Mouse (Mus musculus): ENCODE measurements around the gene Ccpg1.

DNA sequence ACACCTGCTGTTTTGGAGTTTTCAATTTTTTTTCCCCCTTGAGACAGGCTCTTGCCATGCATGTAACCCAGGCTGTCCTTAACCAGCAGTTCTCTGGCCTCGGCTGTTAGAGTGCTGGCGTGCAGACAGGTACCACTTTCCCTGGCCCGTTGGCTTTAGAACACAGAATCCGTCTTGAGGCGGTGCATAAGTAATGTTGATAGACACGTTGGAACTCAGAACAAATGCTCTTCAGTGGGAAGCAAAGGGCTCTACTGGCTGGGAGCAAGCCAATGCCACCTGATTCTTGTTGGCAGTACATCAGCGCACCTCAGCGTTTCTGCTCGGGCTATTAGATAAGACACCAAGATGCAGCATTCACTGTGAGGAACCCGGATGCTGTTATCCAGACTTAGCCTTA is 34.6 kb downstream of the Ccpg1 start:
- TF ChIP-seq CTCF (IDR thresholded peaks at IDR 0.05; ENCODE audit: extremely low read depth, insufficient read depth, low read length) (no peak), POLR2A (IDR thresholded peaks at IDR 0.05; ENCODE audit: extremely low read depth, insufficient read depth, low read length) (no peak)
